Mouse (Mus musculus): Measurements from ENCODE around the gene Gm364. TPM values are rescaled to one million over a fixed set of nuclear protein-coding genes. Genes with fewer than 3 reads are reported as not detected.

Gene Gm364
- not detected in 2 replicates for polyA plus RNA-seq (2012; rRNA removed)

DNA sequence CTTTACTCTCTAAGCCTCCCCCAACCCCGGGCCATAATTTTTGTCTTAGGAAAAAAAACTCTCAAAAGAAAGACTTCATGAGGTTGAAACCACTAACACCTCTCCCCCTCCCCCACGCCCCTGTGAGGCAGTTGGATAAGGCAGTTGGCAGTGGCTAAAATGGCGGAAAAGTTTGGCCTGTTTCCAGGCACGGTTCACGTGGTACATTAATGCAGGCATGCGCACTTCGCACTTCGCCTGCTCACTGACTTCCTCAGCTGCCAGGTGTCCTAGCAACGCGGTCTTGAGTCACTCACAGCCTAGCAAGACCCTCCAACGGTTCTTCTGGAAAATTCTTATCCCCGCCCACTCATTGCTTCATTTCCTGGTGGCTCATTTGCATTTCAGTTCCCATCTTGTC, at the start of gene Gm364:
TSS of gene Gm364 (plus strand) at position 386 of the 400 bp plus-strand sequence.
- Histone ChIP-seq H3K27ac (ENCODE audit: insufficient read depth, low read length) (no peak within 1 kb of the TSS), H3K4me3 (ENCODE audit: extremely low read depth, insufficient read depth, insufficient read length) (no peak within 1 kb of the TSS), H3K4me1 (ENCODE audit: control insufficient read depth, insufficient read depth, insufficient read length) (no peaks in the 10 kb centered on the region), H3K27me3 (ENCODE audit: control insufficient read depth, insufficient read depth, low read length) (no peaks in the 10 kb centered on the region), H3K36me3 (ENCODE audit: control insufficient read depth, insufficient read depth, low read length) (no peaks in the 10 kb centered on the region)
- 80% methylated on average over 12 of the region's 12 CpGs for WGBS
- TF ChIP-seq POLR2A (IDR thresholded peaks at IDR 0.05; ENCODE audit: low read depth, low read length), result no peak
- no peak for TF ChIP-seq CTCF (IDR thresholded peaks at IDR 0.05; ENCODE audit: extremely low read depth, insufficient read depth, insufficient read length, insufficient replicate concordance)
- DNase-seq (ENCODE audit: low read depth in 1 of 2, low spot score in 2 of 2), result no peak

- H3K27me3 ChIP-seq (ENCODE audit: control insufficient read depth, insufficient read depth, low read length), result no peaks in the 10 kb centered on the region
- no peak for DNase-seq (ENCODE audit: low read depth in 1 of 2, low spot score in 2 of 2)
- WGBS, result 81% methylated on average over 1 of the region's 1 CpGs
- H3K27ac ChIP-seq (ENCODE audit: insufficient read depth, low read length), result no peak overlapping the region
- no peaks in the 10 kb centered on the region for H3K4me1 ChIP-seq (ENCODE audit: control insufficient read depth, insufficient read depth, insufficient read length)
- no peaks in the 10 kb centered on the region for H3K36me3 ChIP-seq (ENCODE audit: control insufficient read depth, insufficient read depth, low read length)
- no peak overlapping the region for H3K4me3 ChIP-seq (ENCODE audit: extremely low read depth, insufficient read depth, insufficient read length)
- TF ChIP-seq CTCF (IDR thresholded peaks at IDR 0.05; ENCODE audit: extremely low read depth, insufficient read depth, insufficient read length, insufficient replicate concordance), result no peak
- no peak for TF ChIP-seq POLR2A (IDR thresholded peaks at IDR 0.05; ENCODE audit: low read depth, low read length)
Observed at GRCm38 (mm10) chrX:57359316-57359715, 49.6 kb upstream of the Gm364 start.

DNA sequence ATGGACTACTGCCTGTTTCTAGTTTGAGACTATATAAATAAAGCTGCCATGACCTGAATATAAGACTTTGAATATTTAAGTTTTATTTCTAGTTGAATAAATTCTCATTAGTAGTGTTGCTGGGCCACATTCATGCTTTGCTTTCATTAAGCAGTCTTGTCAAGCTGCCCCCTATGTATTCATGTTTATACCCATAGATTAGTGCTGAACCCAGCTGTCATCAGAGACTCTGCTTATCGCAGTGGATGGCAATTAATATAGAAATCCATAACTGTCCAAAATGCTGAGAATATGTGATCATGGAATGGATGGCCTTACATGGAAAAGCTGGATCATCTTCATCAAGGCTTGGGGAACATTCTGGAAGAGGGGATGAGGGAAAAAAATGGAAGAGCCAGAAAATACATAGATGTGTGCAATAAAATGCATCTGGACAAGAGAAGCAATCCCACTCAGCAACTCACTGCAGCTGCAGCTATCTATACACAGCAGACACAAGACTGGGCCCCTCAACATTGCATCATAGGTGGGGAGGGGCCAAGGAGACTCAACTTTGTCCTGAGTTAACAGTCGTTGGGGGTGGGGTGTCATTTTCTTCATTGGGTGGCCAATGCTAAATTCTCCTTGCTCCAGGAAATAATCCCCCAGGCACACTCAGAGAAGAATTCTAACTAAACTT, 43.9 kb upstream of the Gm364 start:
- Histone ChIP-seq H3K4me3 (ENCODE audit: extremely low read depth, insufficient read depth, insufficient read length) (no peak overlapping the region), H3K27ac (ENCODE audit: insufficient read depth, low read length) (no peak overlapping the region), H3K36me3 (ENCODE audit: control insufficient read depth, insufficient read depth, low read length) (no peaks in the 10 kb centered on the region), H3K4me1 (ENCODE audit: control insufficient read depth, insufficient read depth, insufficient read length) (no peaks in the 10 kb centered on the region), H3K27me3 (ENCODE audit: control insufficient read depth, insufficient read depth, low read length) (no peaks in the 10 kb centered on the region)
- TF ChIP-seq CTCF (IDR thresholded peaks at IDR 0.05; ENCODE audit: extremely low read depth, insufficient read depth, insufficient read length, insufficient replicate concordance) (no peak), POLR2A (IDR thresholded peaks at IDR 0.05; ENCODE audit: low read depth, low read length) (no peak)
- 60% methylated on average over 2 of the region's 2 CpGs for WGBS
- no peak for DNase-seq (ENCODE audit: low read depth in 1 of 2, low spot score in 2 of 2)

DNA sequence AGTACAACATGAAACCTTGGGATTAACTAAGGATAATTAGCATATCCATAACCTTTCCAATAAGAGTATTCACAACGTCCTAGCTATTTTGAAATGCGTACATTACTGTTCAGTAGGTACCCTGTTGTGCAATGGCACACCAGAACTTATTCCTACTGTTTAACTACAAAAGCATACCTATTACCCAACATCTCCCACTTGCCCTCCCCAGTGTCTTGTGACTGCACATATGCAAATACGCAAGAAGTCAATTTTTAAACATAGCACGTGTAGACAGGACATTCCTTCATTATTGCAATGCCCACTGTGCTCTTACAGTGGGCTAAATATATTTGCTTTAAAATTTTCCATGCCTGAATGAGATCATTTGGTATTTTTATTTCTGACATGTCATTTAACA, 36.0 kb upstream of the Gm364 start:
- DNase-seq (ENCODE audit: low read depth in 1 of 2, low spot score in 2 of 2), result no peak
- H3K4me1 ChIP-seq (ENCODE audit: control insufficient read depth, insufficient read depth, insufficient read length), result no peaks in the 10 kb centered on the region
- no peak for TF ChIP-seq CTCF (IDR thresholded peaks at IDR 0.05; ENCODE audit: extremely low read depth, insufficient read depth, insufficient read length, insufficient replicate concordance)
- no peak for TF ChIP-seq POLR2A (IDR thresholded peaks at IDR 0.05; ENCODE audit: low read depth, low read length)
- no peak overlapping the region for H3K4me3 ChIP-seq (ENCODE audit: extremely low read depth, insufficient read depth, insufficient read length)
- WGBS, result 83% methylated on average over 4 of the region's 4 CpGs
- no peaks in the 10 kb centered on the region for H3K27me3 ChIP-seq (ENCODE audit: control insufficient read depth, insufficient read depth, low read length)
- H3K27ac ChIP-seq (ENCODE audit: insufficient read depth, low read length), result no peak overlapping the region
- H3K36me3 ChIP-seq (ENCODE audit: control insufficient read depth, insufficient read depth, low read length), result no peaks in the 10 kb centered on the region

DNA sequence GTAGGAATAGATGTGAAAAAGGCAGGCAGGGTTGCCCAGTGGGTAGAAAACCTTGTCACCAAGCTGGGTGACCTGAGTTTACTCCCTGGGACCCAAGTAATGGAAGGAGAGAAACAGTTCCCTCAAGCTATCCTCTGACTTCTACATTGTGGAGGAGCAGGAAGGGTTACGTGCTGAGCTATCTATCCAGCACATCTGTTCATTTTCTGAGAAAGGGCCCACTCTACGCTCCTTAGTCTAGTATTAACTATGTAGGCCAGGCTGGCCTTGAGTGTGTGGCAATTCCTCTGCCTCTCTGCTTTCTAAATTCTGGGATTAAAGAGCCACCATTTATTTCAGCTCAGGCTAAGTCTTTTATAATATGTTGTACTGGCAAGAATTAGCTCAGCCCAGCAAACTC, 35.4 kb upstream of the Gm364 start:
- H3K27me3 ChIP-seq (ENCODE audit: control insufficient read depth, insufficient read depth, low read length), result no peaks in the 10 kb centered on the region
- H3K4me3 ChIP-seq (ENCODE audit: extremely low read depth, insufficient read depth, insufficient read length), result no peak overlapping the region
- 78% methylated on average over 2 of the region's 2 CpGs for WGBS
- no peaks in the 10 kb centered on the region for H3K4me1 ChIP-seq (ENCODE audit: control insufficient read depth, insufficient read depth, insufficient read length)
- no peak for TF ChIP-seq CTCF (IDR thresholded peaks at IDR 0.05; ENCODE audit: extremely low read depth, insufficient read depth, insufficient read length, insufficient replicate concordance)
- H3K27ac ChIP-seq (ENCODE audit: insufficient read depth, low read length), result no peak overlapping the region
- DNase-seq (ENCODE audit: low read depth in 1 of 2, low spot score in 2 of 2), result no peak
- H3K36me3 ChIP-seq (ENCODE audit: control insufficient read depth, insufficient read depth, low read length), result no peaks in the 10 kb centered on the region

- H3K4me3 ChIP-seq (ENCODE audit: extremely low read depth, insufficient read depth, insufficient read length), result no peak overlapping the region
- H3K4me1 ChIP-seq (ENCODE audit: control insufficient read depth, insufficient read depth, insufficient read length), result no peaks in the 10 kb centered on the region
- H3K36me3 ChIP-seq (ENCODE audit: control insufficient read depth, insufficient read depth, low read length), result no peaks in the 10 kb centered on the region
- H3K27me3 ChIP-seq (ENCODE audit: control insufficient read depth, insufficient read depth, low read length), result no peaks in the 10 kb centered on the region
- TF ChIP-seq POLR2A (IDR thresholded peaks at IDR 0.05; ENCODE audit: low read depth, low read length) (no peak), CTCF (IDR thresholded peaks at IDR 0.05; ENCODE audit: extremely low read depth, insufficient read depth, insufficient read length, insufficient replicate concordance) (no peak)
- no peak overlapping the region for H3K27ac ChIP-seq (ENCODE audit: insufficient read depth, low read length)
- DNase-seq (ENCODE audit: low read depth in 1 of 2, low spot score in 2 of 2), result no peak
- WGBS, result 74% methylated on average over 2 of the region's 2 CpGs
Observed at GRCm38 (mm10) chrX:57374029-57374428, 34.9 kb upstream of the Gm364 start.

DNA sequence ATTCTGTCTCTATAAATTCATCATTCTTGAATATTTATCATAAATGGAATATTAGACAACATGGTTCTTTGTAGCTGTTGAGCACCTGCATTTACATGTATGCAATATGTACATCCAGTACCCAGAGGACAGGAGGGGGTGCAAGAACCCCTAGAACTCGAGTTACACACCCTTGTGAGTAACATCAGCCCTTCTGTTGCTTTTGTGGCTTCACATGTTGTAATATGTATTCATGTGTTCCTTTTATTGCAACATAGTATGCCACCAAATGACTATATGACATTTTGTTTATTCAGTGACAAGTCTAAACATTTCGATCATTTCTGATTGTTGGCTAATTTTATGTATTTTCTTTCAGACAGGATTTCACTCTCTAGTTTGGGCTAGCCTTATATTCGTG, 31.9 kb upstream of the Gm364 start:
- Histone ChIP-seq H3K4me1 (ENCODE audit: control insufficient read depth, insufficient read depth, insufficient read length) (no peaks in the 10 kb centered on the region), H3K27ac (ENCODE audit: insufficient read depth, low read length) (no peak overlapping the region), H3K4me3 (ENCODE audit: extremely low read depth, insufficient read depth, insufficient read length) (no peak overlapping the region), H3K27me3 (ENCODE audit: control insufficient read depth, insufficient read depth, low read length) (no peaks in the 10 kb centered on the region), H3K36me3 (ENCODE audit: control insufficient read depth, insufficient read depth, low read length) (peaks cover 1% of the 10 kb centered on the region; the same call in 1 of the 2 replicates)
- WGBS, result 73% methylated on average over 3 of the region's 3 CpGs
- DNase-seq (ENCODE audit: low read depth in 1 of 2, low spot score in 2 of 2), result no peak
- TF ChIP-seq POLR2A (IDR thresholded peaks at IDR 0.05; ENCODE audit: low read depth, low read length) (no peak), CTCF (IDR thresholded peaks at IDR 0.05; ENCODE audit: extremely low read depth, insufficient read depth, insufficient read length, insufficient replicate concordance) (no peak)
